Mouse (Mus musculus) adrenal gland, postnatal 25 days (tissue): ENCODE data around the gene Rell1. TPM values are rescaled to one million over a fixed set of nuclear protein-coding genes. Genes with fewer than 3 reads are reported as not detected.
"Not testable (repeated sequence)": the region's sequence is repeated elsewhere in the genome, so short reads cannot be mapped to it uniquely, and the experiment has no call there.

Source experiments
- DNase-seq: peaks from one replicate; pipeline ENCODE4 v3.0.0; 2021; ENCODE audit warnings: mixed read lengths
- total RNA-seq: library from RNA; stranded (reverse); gene quantifications from 2 replicates; pipeline ENCODE4 v1.2.3, GENCODE M21; 2021

The Rell1 gene
- total RNA-seq, 1 experiment from 2014 or later, result 50.3 TPM

DNA sequence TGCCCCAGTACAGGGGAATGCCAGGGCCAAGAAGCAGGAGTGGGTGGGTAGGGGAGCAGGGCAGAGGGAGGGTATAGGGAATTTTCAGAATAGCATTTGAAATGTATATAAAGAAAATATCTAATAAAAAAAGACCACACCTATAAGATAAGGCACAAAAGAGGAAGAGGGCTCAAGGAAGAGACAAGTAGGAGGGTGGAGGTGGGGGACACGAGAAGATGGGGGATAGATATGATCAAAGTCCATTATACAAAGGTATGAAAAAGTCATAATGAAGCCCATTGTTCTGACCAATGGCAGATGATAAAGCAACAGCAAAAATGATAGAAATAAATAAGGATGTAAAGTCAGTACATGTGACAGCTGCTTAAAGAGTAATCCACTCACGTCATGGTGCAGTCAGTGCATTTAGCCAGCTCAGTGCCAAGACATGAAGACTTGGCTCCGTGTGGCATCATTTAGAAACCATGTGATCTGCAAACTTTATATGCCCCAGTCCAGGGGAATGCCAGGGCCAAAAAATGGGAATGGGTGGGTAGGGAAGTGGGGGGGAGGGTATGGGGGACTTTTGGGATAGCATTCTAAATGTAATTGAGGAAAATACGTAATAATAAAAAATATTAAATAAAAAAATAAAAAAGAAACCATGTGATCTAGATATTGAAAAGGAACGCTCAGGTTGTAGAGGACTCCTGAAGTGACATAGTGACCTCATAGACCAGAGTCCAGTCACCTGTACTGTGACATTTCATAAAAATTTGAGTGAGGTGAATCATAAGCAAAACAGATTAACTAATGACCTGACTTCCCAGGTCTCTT, 71.5 kb downstream of the Rell1 start:
- DNase-seq, result not testable (repeated sequence)

DNA sequence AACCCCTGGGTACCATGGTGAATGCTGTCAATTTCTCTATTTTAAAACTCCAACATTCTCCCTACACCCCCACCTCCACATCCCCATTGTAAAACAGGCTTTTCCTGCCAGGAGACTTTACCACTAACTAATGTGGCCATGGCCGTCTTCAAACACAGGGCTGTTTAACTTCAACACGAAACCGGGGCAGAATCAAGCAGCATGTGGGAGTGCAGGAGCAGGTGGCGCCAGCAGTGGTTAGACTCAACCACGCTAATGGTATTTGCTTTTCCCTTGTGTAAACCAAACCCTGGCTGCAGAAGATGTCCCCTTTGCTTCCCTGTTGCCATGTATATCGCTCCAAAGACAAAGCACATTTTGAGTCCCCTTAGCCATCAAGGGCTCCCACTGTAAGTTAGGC, 76.8 kb downstream of the Rell1 start:
- DNase-seq, result no peak

DNA sequence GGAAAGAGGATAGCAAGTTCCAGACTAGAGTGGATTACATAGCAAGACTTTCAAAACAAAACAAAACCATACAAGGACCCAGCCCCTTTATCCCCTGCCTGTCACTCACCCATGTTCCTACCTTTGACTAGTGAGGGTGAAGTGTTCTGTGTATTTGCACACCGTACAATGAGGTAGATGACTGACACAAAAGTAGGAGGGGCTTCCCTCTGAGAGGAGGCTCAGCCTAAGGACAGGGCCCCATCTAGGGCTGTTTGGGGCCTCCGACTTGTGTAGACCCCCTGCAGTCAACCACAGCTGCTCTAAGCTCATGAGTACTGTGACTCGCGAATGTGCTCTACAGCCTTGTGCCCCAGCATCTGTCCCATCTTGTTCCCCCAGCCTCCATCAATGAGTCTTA, 77.5 kb downstream of the Rell1 start:
- DNase-seq, result no peak

DNA sequence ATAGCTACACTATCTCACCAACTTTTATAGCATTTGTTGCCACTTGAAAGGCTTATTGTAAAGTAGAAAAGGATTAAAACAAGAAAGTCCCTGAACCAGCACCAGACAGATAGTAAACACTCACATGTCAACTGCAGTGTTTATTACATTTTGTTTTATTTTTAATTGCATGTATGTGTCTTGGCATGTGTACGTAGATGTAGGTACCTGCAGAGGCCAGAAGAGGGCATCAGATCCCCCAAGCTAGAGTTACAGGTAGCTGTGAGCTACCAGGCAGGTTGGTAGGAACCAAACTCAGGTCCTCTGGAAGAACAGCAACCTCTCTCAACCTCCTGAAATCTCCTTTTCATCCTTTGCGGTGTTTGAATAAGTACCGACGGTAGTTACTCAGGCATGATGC, 81.6 kb downstream of the Rell1 start:
- DNase-seq, result no peak

DNA sequence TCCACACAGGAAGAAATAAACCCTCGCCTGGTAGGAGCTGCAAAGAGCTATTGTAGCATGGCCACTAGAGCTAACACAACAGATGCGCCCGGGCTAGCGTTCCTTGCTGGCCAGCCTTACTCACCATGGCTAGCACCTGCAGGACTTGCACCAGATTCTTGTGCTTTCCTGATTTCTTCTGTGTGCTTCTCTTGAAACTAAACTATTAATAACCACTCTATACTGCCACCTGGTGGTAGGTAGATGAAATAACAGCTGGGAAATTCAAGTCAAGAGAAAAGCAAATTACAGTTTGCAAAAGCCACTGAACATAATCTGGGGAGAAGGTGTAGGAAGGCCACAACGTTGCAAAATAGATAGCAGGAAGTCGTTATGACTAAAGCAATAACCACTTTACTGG, 82.0 kb downstream of the Rell1 start:
- DNase-seq, result no peak

DNA sequence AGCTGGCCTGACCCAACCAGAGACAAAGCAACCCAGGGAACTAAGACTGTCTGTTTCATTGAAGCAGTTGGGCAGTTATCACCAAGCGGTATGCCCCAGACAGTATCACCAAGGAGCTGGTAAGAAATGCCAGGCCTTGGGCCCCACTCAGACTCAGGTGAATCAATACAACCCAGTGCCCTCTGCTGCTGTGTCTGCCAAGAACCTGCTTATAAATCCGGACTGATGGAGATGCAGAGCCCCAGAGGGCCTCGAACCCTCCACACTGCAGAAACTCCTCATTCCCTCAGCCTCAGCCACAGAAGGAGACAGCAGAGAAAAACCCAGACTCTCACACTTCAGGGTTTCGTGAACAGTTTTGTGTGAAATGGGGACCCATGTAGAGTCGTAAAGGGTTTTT, 82.4 kb downstream of the Rell1 start:
- DNase-seq, result no peak

DNA sequence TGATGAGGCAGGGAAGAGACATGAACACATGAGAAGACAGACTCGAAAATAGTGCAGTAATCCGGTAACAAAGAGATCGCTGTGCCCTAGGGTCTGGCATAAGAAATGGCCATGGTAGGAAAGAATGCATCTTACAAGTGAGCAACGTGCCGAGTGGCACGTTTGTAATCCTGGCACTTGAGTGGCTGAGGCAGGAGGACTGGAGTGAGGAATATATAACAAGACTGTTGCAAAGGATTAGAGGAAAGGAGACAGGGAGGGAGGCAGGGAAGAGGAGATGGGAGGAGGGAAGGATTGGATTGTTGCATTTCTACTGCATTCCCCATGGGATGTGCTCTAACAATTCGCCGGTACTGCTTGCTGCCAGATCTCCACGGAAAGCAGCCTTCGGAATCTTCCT, 89.7 kb downstream of the Rell1 start:
- no peak for DNase-seq

DNA sequence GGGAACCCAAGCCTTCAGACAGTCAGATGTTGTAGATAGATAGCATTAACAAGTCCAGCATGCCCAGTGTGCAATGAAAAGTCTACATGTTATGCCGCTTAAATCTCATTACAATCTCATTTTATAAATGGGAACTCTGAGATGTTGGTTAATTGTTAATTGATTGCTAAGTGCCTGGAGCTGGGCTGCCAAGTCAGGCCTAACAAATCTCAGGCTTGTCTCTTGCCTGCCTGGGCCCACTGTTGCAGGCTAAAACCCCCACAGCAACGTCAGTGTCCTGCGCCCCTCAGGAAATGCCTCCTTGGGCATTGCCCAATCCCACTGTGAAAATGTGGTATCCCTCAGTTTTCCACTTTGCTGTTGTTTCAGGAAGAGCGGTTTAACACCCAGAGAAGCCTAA, 92.6 kb downstream of the Rell1 start:
- DNase-seq, result no peak

DNA sequence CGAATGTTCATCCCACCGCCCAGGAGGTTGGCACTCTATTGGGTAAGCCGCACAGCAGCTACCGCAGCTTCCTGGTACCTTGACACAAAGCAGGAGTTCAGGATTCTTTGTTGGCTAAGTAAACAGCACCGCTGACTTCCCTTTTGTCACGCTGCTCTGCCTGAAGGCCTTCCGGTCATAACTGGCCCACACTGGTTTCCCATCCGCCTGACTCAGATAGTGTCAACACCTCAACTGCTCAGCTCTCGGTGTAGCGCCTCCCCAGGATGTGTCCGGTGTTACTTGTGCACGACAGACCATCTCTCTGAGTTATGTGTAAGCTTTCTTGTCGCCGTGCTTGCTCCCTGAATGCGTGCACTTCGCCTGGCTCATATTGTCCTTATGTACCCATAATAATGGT, 93.8 kb downstream of the Rell1 start:
- no peak for DNase-seq

DNA sequence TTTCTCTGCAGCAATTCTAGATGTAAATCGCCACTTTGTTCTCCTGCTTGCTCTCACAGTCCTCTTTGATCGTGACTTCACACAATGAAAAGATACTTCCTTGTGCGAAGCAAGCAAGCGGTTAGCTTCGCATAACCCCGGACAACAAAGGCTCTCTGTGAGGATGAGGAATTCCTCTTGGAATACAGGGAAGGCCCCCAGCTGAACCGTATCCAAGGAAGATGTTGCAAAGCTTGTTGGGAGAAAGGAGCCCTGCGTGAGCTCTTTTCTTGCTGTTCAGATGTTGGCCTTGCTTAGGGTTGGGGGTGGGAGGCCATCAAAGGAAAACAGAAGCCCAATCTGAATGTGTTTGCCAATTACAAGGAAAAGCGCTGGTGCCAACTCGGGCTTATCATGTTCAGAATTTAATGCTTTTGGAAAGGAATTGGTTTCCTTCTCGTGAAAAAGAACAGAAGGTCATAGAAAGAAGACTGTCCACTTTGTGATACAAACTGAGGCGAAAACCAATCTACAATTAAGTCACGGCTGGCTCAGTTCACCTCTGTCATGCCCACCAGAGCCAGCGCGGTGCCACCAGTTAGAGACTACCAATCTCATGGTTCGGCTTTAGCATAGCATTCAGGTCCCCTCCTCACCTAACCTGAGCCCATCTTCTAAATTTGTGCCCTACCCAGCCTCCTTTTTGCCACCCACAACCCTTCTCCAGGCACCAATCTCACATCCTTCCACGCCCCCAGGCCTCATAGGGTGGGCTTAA, 96.3 kb downstream of the Rell1 start:
- no peak for DNase-seq

DNA sequence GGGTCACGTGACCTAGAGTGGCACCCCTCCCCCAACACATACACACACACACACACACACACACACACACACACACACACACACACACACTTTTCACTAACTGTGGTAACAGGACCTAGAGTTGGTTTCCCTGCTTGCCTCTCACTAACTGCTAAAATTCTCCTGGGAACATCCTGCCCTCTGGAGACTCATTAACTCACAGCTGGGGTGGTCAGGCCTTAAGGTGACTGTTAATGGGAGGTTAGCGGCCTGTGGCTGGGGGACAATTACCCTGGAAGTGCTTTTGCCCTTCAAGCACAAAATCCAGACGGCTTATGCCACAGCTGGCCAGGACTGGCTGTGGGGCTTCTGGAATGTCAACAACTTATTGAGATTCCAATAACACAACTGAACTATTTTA, 101.3 kb downstream of the Rell1 start:
- no peak for DNase-seq

DNA sequence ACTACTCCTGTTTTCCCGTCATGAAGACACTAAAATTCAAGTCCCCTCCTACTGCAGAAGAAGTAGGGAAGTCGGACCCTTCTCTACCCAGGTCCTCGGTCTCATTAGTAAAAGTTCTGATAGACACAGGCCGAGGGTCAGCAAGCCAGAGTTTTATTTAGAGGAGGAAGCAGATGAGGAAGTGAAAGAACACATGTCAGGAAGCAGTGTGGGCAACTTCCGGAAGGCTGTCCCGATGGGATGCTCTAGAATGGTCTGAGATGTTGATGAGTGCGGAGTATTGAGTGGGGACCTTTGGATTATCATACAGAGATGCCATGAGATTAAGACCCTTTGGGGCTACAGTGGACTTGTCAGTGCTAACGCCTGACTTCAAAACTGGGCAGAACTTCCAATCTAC, 109.8 kb downstream of the Rell1 start:
- no peak for DNase-seq

Other genes with a start within 250 kb of the Rell1 start
- 0.15 and 0.90 TPM in 2 replicates for gene 0610040J01Rik, start 156.5 kb downstream of the Rell1 start, total RNA-seq
- 16.1 and 21.1 TPM in 2 replicates for gene Pgm2, start 124.1 kb upstream of the Rell1 start, total RNA-seq
- 10.8 and 11.2 TPM in 2 replicates for gene Tbc1d1, start 187.4 kb upstream of the Rell1 start, total RNA-seq